Mouse (Mus musculus) neural tube, embryonic 15.5 days (tissue): Measurements from ENCODE around the gene Mgat4e. TPM values are rescaled to one million over a fixed set of nuclear protein-coding genes. Genes with fewer than 3 reads are reported as not detected.

Source experiments
- polyA plus RNA-seq: library from polyadenylated mRNA; unstranded; fragments of >200 nt; fragmentation: Nextera tagmentation; extraction: Ambion mirVana; gene quantifications from 2 replicates; pipeline ENCODE4 v1.2.1, GENCODE M21; 2015

Mgat4e gene
- polyA plus RNA-seq, 1 experiment from 2014 or later: not detected

Other genes starting within 250 kb of the Mgat4e start
- gene Ppfia4, start 216.8 kb downstream of the Mgat4e start, polyA plus RNA-seq: 29.1 and 31.6 TPM in 2 replicates
- 110 and 112 TPM in 2 replicates for gene Tmem183a, start 187.7 kb downstream of the Mgat4e start, polyA plus RNA-seq
- not detected in 2 replicates for gene 4933406M09Rik, start 163.7 kb downstream of the Mgat4e start, polyA plus RNA-seq
- 18.6 and 24.3 TPM in 2 replicates for gene Cyb5r1, start 144.1 kb downstream of the Mgat4e start, polyA plus RNA-seq
- gene Adipor1, start 134.3 kb downstream of the Mgat4e start, polyA plus RNA-seq: 84.7 and 86.0 TPM in 2 replicates
- gene Klhl12, start 94.2 kb downstream of the Mgat4e start, polyA plus RNA-seq: 35.6 and 36.7 TPM in 2 replicates
- gene Rabif, start 55.0 kb downstream of the Mgat4e start, polyA plus RNA-seq: 70.1 and 76.8 TPM in 2 replicates
- 59.0 and 59.5 TPM in 2 replicates for gene Kdm5b, start 10.5 kb upstream of the Mgat4e start, polyA plus RNA-seq
- 20.4 and 23.4 TPM in 2 replicates for gene Syt2, start 97.0 kb upstream of the Mgat4e start, polyA plus RNA-seq